ENCODE assay signal across 9 mouse cellular contexts in the genomic region with DNA sequence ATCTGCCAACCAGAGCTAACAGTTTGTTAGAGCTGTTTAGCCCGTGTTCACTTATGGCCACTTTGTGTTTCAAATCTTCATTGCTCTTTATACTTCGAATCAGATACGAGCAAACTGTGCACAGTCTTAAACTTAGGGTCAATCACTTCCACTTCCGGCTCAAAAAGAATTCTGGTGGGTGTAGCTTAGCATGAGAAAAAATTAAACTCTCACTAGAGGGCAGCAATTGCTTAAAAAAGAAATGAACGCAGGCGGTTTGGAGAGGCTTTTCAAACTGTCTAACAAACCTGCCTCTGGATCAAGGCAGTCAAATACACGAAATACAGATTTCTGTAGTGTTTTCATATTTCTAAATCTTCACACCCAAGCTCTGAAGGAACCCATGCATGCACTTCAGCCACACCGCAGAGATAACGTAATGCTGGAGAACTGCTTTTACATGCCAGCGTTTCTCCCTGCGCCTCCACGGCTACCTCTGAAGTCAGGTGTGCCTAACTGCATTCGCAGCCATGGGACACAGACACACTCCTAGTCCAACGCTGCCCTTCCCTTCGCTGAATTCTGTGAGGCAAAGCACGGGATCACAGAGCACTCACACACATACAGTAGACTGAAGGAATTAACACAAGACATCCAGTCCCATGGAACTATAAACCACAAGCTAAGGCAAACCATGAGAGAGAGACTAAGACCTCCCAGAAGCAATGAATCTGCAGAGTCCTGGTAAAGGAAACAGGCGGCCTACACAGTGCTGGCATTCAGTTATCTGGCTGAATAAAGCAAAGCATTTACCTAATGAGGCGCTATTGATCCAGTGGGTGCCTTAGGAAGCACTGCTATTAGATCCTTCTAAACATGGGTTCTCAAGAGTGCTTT. TPM values are rescaled to one million over a fixed set of nuclear protein-coding genes. Genes with fewer than 3 reads are reported as not detected.
DNase-seq lines count a peak whose midpoint lies in the region; ATAC-seq lines count a peak whose summit lies in the region.
"Had no signal": no experiment of that assay in that cellular context is flagged by ENCODE, and none has a peak within 500 bp of the region (broad histone marks: within the 10 kb centered on the region; RNA-seq: fewer than 3 reads in every experiment).

No protein-coding gene starts in this region.

- H3K4me1 ChIP-seq in heart, embryonic 15.5 days (replicated peaks) = peaks cover 5% of the 10 kb centered on the region; the same call in 1 of the 2 replicates

- no peak overlapping the region for H3K27ac ChIP-seq in heart, embryonic 15.5 days
- H3K27ac ChIP-seq: liver, embryonic 15.5 days had no signal

- H3K36me3 ChIP-seq in heart, embryonic 15.5 days = no peaks in the 10 kb centered on the region

- H3K27me3 ChIP-seq in heart, embryonic 15.5 days = no peaks in the 10 kb centered on the region
- H3K27me3 ChIP-seq: liver, embryonic 15.5 days had no signal

- DNase-seq in cerebellum, adult 9-10 months = peak; percentile 27
- no peak for DNase-seq in cerebellum, adult 9-11 months
- DNase-seq in 416B (ENCODE audit: low read depth) = peak; percentile 75
- peak; percentile 34 for DNase-seq in c-Kit-positive CD71-positive TER-119-positive erythroid progenitor cells, embryonic 14.5 days (ENCODE audit: low spot score)
- DNase-seq in layer of hippocampus, adult 9-11 months = peak; percentile 37
- DNase-seq in right cerebral cortex, postnatal 25 days = no peak

- H3K9me3 ChIP-seq in heart, embryonic 15.5 days (replicated peaks) = no peaks in the 10 kb centered on the region
- H3K9me3 ChIP-seq: liver, embryonic 15.5 days had no signal

- H3K9ac ChIP-seq in heart, embryonic 15.5 days = no peak overlapping the region
- H3K9ac ChIP-seq: liver, embryonic 15.5 days had no signal

- H3K4me3 ChIP-seq in heart, embryonic 15.5 days = no peak overlapping the region
- H3K4me3 ChIP-seq: liver, embryonic 15.5 days had no signal

- WGBS in heart, embryonic 15.5 days = 44% methylated on average over 18 of the region's 18 CpGs

- ATAC-seq in heart, embryonic 15.5 days (replicated peaks; ENCODE audit: insufficient number of reproducible peaks, insufficient read depth, low FRiP score, low read depth) = 0 out of 2 replicates have a peak, but pooled peaks have one; percentile 43
- ATAC-seq in monocyte, adult 5-6 weeks (replicated peaks; ENCODE audit: insufficient number of reproducible peaks, low FRiP score, low TSS enrichment, poor library complexity, severe bottlenecking) = peak; percentile 57; the same call in 1 of the 2 replicates

- H3K4me2 ChIP-seq in heart, embryonic 15.5 days = no peak overlapping the region
- H3K4me2 ChIP-seq: liver, embryonic 15.5 days had no signal

RNA-seq across cellular contexts. Expression of a gene that starts 39.0 kb away (rescaled TPM):
- 22.2 and 29.9 TPM in 2 replicates for polyA plus RNA-seq in heart, embryonic 15.5 days (2015; fragmentation: Nextera tagmentation; extraction: Ambion mirVana)
- 17.4 to 28.8 TPM (median 22.7 TPM) in 3 replicates for total RNA-seq in monocyte, adult 5-6 weeks (2017)

Comparison
In these comparisons a context has a peak if more than half of its experiments do, and no peak if none do; other contexts are left out.
1. DNase-seq: peak in cerebellum, adult 9-10 months (single experiment), 416B (single experiment), c-Kit-positive CD71-positive TER-119-positive erythroid progenitor cells, embryonic 14.5 days (single experiment) and layer of hippocampus, adult 9-11 months (single experiment); none in cerebellum, adult 9-11 months (single experiment) and right cerebral cortex, postnatal 25 days (single experiment).